Mouse (Mus musculus): ENCODE measurements around the gene Fbxw5. TPM values are rescaled to one million over a fixed set of nuclear protein-coding genes. Genes with fewer than 3 reads are reported as not detected.

Fbxw5 gene
- 60.4 TPM for total RNA-seq (2023)

DNA sequence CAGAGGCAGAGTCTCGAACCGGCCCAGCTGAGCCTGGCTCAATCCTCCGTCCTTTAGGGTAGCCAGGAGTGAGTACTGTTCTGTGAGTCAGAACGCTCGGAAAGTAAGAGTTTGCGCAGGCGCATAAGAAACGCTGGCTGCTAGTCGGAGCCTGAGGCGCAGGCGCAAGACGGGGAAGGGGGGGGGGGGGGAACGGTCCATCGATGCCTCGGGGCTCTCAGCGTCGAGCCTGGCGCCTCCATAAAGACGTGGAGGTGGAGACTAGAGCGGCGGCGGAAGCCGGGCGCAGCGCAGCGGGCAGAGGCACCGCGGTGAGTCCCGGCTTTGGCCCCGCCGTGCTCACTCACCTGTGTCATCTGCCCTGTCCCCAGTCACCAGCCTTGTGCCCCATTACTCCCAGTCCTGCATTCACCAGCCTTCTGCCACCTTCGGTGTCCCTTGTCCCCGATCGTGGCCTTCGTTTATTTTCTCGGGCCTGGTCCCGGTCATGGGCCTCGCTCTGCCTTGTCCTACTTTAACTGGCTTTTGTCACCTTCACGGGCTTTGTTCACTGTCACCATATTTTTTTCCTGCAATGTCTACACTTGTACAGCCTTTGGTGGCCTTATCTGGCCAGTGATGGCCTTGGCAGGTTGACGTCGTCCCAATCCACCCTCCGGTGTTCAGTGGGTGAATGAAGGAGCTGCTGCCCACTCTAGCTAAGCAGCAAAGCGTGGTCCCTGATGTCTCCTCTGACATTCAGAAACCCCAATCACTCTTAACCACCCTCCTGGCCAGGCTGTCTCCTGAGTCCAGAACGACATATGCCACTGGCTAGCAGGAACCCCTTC, at the start of gene Fbxw5:
TSS of gene Fbxw5 (plus strand) at position 175 of the 830 bp plus-strand sequence.

DNA sequence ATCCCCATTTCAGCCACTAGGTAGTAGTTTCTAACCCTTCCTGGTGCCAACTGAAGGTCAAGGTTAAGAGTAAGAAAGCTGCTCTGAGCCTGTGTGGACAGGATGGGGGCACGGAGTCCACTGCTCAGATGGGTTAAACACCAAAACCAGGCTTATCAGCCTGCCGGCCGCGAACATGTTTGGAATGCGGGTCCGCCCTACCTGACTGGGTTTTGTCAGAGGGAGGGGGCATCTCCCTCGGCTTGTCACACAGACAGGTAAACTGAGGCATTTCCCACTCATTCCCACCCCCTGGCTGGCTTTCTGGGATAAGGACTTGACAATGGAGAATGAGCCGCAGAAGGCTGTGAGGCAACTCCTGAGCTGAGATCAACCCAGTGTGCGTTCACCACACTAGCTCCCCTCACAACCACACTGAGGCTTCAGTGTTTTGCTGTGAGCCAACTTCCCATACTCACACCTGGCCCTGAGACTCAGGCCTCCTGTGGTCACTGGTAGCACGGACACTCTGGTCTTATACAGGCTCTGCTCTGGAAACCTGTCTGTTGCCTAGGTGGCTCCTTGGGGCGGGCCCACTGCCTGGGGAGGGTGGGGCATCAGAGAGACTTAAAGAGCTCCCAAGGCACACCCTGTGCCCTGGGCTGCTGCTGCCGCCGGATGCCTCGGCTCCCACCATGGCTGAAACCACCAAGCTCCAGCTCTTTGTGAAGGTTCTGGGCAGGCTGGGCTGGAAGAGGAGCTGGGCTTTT, 44.2 kb upstream of the Fbxw5 start, which contains the start of gene Clic3:
TSS of gene Clic3 (plus strand) at position 634 of the 749 bp plus-strand sequence.

DNA sequence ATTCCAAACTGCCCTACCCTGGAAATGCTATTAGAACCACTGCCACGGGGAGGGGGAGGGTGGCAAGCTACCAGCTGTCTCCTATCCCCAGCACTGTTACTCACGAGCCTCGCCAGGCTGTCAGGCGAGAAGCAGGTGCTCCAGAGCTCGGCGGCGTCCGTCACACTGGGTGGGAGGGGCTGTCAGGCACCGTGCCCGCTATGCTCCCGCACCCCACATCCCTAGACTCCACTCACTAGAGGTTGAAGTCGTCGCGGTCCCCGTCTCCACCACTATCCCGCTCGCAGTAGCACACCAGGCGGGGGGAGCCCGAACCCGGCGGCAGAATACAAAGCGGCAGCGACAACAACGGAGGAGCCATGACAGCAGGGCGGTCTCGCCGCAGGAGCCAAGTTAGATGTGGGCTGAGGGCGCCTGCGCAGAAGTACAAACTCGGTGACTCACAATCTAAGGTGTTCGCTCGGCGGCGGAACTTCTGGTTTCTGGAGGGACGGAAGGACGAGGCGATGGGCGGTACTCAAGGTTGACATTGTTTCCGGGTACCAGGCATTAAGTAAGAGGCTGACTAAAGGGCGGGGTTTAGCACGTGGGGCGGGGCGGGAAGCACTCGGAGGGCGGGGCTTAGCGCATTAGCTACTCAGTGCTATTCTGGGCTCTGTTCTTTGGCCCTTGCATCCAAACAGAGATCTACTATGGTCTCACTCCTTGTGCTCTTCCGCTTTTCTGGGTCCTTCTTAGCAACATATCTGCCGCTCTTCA, 39.8 kb upstream of the Fbxw5 start, which contains the start of gene Paxx:
TSS of gene Paxx (minus strand) at position 544 of the 759 bp plus-strand sequence.

DNA sequence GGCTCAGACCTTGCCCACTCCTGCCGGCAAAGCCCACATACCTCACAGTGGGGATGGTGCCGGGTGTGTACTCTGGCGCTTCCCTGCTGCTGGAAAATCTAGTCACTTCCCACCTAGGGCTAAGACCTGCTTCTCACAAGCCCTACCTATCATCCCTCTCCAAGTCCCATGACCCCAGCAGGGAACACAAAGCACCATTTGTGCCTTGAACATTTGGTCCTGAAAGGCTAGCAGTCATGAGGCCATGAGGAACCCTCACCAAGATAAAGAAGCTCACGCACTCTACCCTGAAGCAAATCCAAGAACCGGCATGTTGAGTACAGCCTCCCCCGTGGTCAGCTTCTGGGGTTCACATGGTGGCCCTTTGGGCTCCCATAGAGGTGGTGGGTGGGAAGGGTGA, 30.6 kb upstream of the Fbxw5 start, which contains the start of gene Ptgds:
TSS of gene Ptgds (minus strand) at position 78 of the 400 bp plus-strand sequence.

DNA sequence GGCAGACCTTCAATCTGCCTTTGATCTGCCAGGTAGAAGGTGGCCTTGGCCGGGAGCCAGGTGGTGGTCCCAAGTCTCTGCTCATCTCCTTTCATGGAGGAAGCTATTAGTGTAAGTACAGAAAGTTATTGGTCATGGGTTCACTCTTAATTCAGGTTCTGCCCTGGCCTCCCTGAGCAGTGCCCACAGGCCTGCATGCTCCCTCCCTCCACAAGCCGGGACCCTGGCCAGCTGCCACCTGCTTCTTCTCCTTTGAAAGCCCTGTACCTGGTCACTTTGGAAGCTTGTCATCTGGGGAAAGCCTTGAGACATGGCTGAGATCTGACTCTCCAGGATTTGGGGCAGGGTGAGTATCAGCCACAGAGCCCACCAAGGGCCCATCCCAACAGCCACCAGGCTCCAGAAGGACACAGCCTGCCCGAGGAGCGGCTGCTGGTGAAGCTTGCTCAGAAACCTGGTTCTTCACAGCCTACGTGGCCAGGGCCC, 7.0 kb upstream of the Fbxw5 start, which contains the start of gene Lcn12:
TSS of gene Lcn12 (minus strand) at position 436 of the 486 bp plus-strand sequence.

DNA sequence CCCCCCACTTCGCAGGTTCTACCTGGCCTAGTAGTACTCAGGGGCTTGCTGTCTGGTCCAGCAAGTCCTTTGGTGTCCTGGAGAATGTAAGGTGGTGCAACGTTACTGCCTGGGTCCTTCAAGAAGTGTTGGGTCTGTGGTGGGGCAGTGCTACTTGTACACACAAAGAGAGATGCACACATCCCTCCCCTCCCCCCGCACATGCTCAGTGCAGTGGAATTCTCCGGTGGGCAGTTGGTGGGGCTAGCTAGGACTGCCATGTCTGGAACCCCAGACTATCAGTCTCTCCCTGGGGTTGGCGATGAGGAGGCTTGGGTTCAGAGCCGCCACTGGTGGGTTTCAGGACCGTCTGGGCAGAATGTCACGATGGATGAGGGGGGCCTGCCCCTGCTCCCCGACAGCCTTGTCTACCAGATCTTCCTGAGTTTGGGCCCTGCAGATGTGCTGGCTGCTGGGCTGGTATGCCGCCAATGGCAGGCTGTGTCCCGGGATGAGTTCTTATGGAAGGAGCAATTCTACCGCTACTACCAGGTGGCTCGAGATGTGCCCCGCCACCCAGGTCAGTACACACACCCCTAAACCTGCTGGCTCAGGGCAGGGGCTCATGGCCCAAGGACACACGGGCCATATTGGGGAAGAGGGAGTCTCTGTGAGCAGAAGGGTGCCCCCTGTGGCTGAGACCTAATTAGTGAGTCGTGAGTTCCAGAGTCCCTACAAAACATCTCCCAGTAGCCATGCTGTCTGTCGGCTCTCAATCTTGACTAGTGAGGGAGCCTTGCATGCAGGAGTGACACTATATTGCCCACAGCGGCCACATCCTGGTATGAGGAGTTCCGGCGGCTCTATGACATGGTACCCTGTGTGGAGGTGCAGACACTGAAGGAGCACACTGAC, 1.3 kb downstream of the Fbxw5 start, which contains the start of gene C8g:
TSS of gene C8g (minus strand) at position 127 of the 894 bp plus-strand sequence.

DNA sequence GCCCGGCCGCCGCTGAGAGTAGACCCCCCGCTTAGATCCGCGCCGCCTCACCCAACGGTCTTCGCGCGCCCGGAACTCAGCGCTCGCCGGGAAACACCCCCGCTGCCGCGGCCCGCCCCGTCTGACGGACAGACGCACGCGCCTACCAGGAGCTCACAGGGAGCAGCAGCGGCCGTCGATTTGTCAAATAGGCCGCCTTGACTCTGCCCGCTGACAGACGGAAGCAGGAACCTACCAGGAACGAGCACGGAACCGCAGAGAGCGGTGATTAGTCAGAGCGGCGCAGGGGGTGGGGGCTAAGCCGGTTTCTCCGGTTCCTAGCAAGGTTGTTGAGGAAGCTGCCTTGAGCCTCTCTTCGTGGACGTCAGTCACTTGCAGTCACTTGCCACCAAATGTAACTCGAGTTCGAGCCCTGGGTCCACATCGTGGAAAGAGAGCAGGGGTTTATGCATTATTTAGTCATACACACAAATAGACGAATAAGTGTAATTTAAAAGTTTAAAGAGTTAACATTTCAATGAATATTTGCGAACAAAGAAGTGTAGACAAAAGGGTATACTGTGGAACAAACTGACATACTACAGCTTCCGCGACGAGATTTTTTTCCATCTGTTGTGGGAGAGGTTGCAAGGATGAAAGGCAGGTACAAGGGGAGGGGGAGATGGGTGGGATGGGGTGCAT, 46.4 kb downstream of the Fbxw5 start, which contains the start of gene Traf2:
TSS of gene Traf2 (minus strand) at position 130 of the 681 bp plus-strand sequence.

Other genes starting within 250 kb of the Fbxw5 start
- gene Tmem203, start 245.3 kb upstream of the Fbxw5 start, total RNA-seq (2023): 20.6 TPM
- gene Tprn, start 238.1 kb upstream of the Fbxw5 start, total RNA-seq (2023): 20.0 TPM
- gene Ssna1, start 228.3 kb upstream of the Fbxw5 start, total RNA-seq (2023): 39.1 TPM
- 92.6 TPM for gene Anapc2, start 228.3 kb upstream of the Fbxw5 start, total RNA-seq (2023)
- not detected for gene Tmem210, start 212.6 kb upstream of the Fbxw5 start, total RNA-seq (2023)
- gene Lrrc26, start 210.8 kb upstream of the Fbxw5 start, total RNA-seq (2023): not detected
- gene Grin1, start 181.6 kb upstream of the Fbxw5 start, total RNA-seq (2023): not detected
- 34.4 TPM for gene Man1b1, start 168.4 kb upstream of the Fbxw5 start, total RNA-seq (2023)
- gene Dpp7, start 144.4 kb upstream of the Fbxw5 start, total RNA-seq (2023): 13.0 TPM
- 12.6 TPM for gene Uap1l1, start 135.1 kb upstream of the Fbxw5 start, total RNA-seq (2023)
- not detected for gene Sapcd2, start 128.4 kb upstream of the Fbxw5 start, total RNA-seq (2023)
- not detected for gene Entpd2, start 104.9 kb upstream of the Fbxw5 start, total RNA-seq (2023)
- gene Npdc1, start 101.4 kb upstream of the Fbxw5 start, total RNA-seq (2023): 2.3 TPM
- gene Fut7, start 77.5 kb upstream of the Fbxw5 start, total RNA-seq (2023): 0.52 TPM
- 80.3 TPM for gene Abca2, start 72.0 kb upstream of the Fbxw5 start, total RNA-seq (2023)
- gene Clic3, start 43.9 kb upstream of the Fbxw5 start, total RNA-seq (2023): not detected
- gene Paxx, start 39.7 kb upstream of the Fbxw5 start, total RNA-seq (2023): 83.0 TPM
- gene Ptgds, start 30.7 kb upstream of the Fbxw5 start, total RNA-seq (2023): not detected
- not detected for gene Lcn12, start 6.8 kb upstream of the Fbxw5 start, total RNA-seq (2023)
- gene C8g, start 969 bp downstream of the Fbxw5 start, total RNA-seq (2023): not detected
- 40.5 TPM for gene Traf2, start 46.2 kb downstream of the Fbxw5 start, total RNA-seq (2023)
- gene Edf1, start 57.1 kb downstream of the Fbxw5 start, total RNA-seq (2023): 100 TPM
- 2.0 TPM for gene Mamdc4, start 74.1 kb downstream of the Fbxw5 start, total RNA-seq (2023)
- gene Phpt1, start 74.5 kb downstream of the Fbxw5 start, total RNA-seq (2023): 18.9 TPM
- 0.70 TPM for gene Ajm1, start 81.0 kb downstream of the Fbxw5 start, total RNA-seq (2023)
- 115 TPM for gene Rabl6, start 107.8 kb downstream of the Fbxw5 start, total RNA-seq (2023)
- not detected for gene Ccdc183, start 116.9 kb downstream of the Fbxw5 start, total RNA-seq (2023)
- gene Tmem141, start 121.3 kb downstream of the Fbxw5 start, total RNA-seq (2023): 0.80 TPM
- 2.1 TPM for gene Fcna, start 127.3 kb downstream of the Fbxw5 start, total RNA-seq (2023)
- gene Lcn8, start 152.4 kb downstream of the Fbxw5 start, total RNA-seq (2023): not detected
- not detected for gene Lcn5, start 157.2 kb downstream of the Fbxw5 start, total RNA-seq (2023)
- not detected for gene Lcn6, start 176.0 kb downstream of the Fbxw5 start, total RNA-seq (2023)
- gene Lcn10, start 182.0 kb downstream of the Fbxw5 start, total RNA-seq (2023): not detected
- not detected for gene Obp2a, start 199.3 kb downstream of the Fbxw5 start, total RNA-seq (2023)
- gene Bmyc, start 206.0 kb downstream of the Fbxw5 start, total RNA-seq (2023): 16.7 TPM
- not detected for gene Obp2b, start 236.3 kb downstream of the Fbxw5 start, total RNA-seq (2023)

Data from CD8-positive naive resting alpha-beta T cell, adult 57 days (primary cell).